Mouse (Mus musculus): ENCODE measurements at regions not wholly inside any gene's neighbourhood (a gene's known extent, or its start where the extent isn't known, plus 50 kb on each side); places are given as distances from the start of the nearest gene placed in this dataset.

DNA sequence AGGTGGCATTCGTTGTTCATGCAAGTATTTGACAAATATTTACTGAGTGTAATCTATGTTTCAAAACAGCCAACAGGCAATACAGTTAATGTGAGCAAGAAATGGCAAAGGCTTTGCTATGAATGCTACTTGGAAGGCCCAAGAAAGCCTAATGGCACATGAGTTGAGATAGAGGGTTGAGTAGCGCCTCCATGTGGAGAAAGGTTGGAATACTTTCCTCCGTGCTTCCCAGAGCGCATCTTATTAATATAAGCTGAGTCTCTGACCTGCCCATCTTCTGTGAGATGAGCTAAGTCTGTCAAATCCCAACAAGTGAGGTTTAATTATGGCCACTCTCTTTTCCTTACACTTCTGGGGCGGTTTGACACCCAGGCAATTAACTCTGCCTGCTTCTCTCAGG, 175.7 kb upstream of the Kazn start:
- no peaks in the 10 kb centered on the region for H3K36me3 ChIP-seq (ENCODE audit: control insufficient read depth, insufficient read depth, low read length)
- H3K27me3 ChIP-seq (ENCODE audit: control insufficient read depth, insufficient read depth, low read length), result no peaks in the 10 kb centered on the region
- H3K27ac ChIP-seq (ENCODE audit: insufficient read depth, low read length), result no peak overlapping the region
- DNase-seq (ENCODE audit: low read depth in 1 of 2, low spot score in 2 of 2), result no peak
- 69% methylated on average over 5 of the region's 5 CpGs for WGBS
- TF ChIP-seq POLR2A (IDR thresholded peaks at IDR 0.05; ENCODE audit: low read depth, low read length) (no peak), CTCF (IDR thresholded peaks at IDR 0.05; ENCODE audit: extremely low read depth, insufficient read depth, insufficient read length, insufficient replicate concordance) (no peak)
- no peak overlapping the region for H3K4me3 ChIP-seq (ENCODE audit: extremely low read depth, insufficient read depth, insufficient read length)
- H3K4me1 ChIP-seq (ENCODE audit: control insufficient read depth, insufficient read depth, insufficient read length), result no peaks in the 10 kb centered on the region

DNA sequence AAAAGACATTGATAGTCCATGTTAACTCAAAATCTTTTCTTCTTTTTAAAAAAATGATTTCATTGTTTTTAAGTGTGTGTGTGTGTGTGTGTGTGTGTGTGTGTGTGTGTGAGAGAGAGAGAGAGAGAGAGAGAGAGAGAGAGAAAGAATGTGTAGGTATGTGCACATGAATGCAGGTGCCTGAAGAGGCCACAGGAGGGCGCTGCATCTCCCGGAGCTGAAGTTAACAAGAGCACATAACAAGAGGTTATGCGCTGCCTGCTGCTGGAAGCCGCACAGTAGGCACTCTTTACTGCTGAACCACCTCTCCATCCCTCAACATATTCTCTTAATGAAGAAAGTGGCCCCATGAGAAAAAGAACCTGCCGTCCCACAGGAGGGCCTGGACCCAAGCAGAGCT, 172.6 kb upstream of the Kazn start:
- Histone ChIP-seq H3K27ac (ENCODE audit: insufficient read depth, low read length) (no peak overlapping the region), H3K27me3 (ENCODE audit: control insufficient read depth, insufficient read depth, low read length) (no peaks in the 10 kb centered on the region), H3K36me3 (ENCODE audit: control insufficient read depth, insufficient read depth, low read length) (no peaks in the 10 kb centered on the region), H3K4me1 (ENCODE audit: control insufficient read depth, insufficient read depth, insufficient read length) (no peaks in the 10 kb centered on the region), H3K4me3 (ENCODE audit: extremely low read depth, insufficient read depth, insufficient read length) (no peak overlapping the region)
- 80% methylated on average over 5 of the region's 5 CpGs for WGBS
- TF ChIP-seq POLR2A (IDR thresholded peaks at IDR 0.05; ENCODE audit: low read depth, low read length) (no peak), CTCF (IDR thresholded peaks at IDR 0.05; ENCODE audit: extremely low read depth, insufficient read depth, insufficient read length, insufficient replicate concordance) (no peak)
- no peak for DNase-seq (ENCODE audit: low read depth in 1 of 2, low spot score in 2 of 2)

DNA sequence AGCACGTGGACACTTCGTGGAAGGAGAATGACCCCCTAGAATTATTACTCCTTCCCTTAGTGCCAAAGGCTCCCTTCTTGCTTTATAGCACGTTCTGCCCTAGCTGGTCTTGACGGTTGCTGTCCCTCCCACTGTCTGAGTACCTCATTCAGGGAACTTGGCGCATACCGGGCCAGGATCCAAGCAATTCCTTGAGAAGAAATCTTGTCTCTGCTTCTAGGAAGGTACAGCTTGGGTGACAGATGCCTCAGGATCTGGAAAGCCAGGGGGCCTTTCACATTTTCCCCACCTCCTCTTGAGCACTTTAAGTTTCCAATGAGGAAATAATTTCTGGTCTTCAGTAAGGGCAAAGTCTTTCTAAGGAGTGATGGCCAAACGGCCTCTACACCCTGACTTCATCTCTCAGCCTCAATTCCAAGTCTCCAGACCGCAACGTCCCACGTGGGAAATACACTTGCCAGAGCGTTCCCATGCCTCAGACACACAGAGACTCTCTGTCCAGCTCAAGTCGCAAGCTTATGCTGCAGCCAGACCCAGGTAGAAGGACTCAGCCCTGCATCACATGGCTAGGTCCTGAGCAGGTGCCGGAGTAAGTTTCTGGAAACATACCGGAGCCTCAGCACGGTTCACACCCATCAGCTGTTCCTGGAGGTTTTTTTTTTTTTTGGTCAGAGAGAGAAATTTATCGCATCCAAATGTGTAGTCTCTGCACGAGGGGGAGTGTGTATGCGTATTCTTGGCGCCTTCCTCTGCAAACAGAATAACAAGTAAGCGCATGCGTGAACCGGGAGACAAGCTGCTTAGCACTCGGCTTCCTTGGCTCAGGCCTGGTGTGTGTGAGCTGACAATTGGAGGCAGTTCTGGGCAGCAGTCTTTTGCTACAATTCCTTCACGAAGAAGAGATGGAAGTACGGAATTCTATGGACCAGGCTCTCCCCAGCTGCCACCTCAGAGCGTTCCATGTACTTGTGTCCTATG, 171.7 kb upstream of the Kazn start:
- no peaks in the 10 kb centered on the region for H3K36me3 ChIP-seq (ENCODE audit: control insufficient read depth, insufficient read depth, low read length)
- no peaks in the 10 kb centered on the region for H3K27me3 ChIP-seq (ENCODE audit: control insufficient read depth, insufficient read depth, low read length)
- WGBS, result 83% methylated on average over 26 of the region's 26 CpGs
- H3K4me1 ChIP-seq (ENCODE audit: control insufficient read depth, insufficient read depth, insufficient read length), result no peaks in the 10 kb centered on the region
- DNase-seq (ENCODE audit: low read depth in 1 of 2, low spot score in 2 of 2), result no peak
- TF ChIP-seq POLR2A (IDR thresholded peaks at IDR 0.05; ENCODE audit: low read depth, low read length) (no peak), CTCF (IDR thresholded peaks at IDR 0.05; ENCODE audit: extremely low read depth, insufficient read depth, insufficient read length, insufficient replicate concordance) (no peak)
- no peak overlapping the region for H3K27ac ChIP-seq (ENCODE audit: insufficient read depth, low read length)
- H3K4me3 ChIP-seq (ENCODE audit: extremely low read depth, insufficient read depth, insufficient read length), result no peak overlapping the region

DNA sequence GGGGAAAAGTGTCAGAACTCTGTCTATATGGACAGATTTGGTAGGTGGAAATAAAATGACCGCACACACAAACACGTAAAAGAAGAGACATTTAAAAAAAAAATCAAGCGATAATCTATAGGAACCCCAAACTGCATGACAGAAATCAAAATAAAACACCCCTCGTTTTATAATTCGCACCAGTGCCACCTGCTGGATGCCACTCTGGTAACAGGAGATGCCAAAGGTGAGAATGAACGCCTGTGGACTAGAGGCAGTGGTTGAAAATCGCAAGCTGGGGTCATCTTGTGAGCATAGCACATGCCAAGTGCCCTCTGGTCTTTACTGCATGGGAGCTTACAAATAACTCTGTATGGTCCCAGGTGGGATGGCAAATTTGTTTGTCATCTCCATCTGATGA, 158.7 kb upstream of the Kazn start:
- H3K36me3 ChIP-seq (ENCODE audit: control insufficient read depth, insufficient read depth, low read length), result no peaks in the 10 kb centered on the region
- no peak overlapping the region for H3K27ac ChIP-seq (ENCODE audit: insufficient read depth, low read length)
- DNase-seq (ENCODE audit: low read depth in 1 of 2, low spot score in 2 of 2), result no peak
- H3K4me3 ChIP-seq (ENCODE audit: extremely low read depth, insufficient read depth, insufficient read length), result no peak overlapping the region
- TF ChIP-seq CTCF (IDR thresholded peaks at IDR 0.05; ENCODE audit: extremely low read depth, insufficient read depth, insufficient read length, insufficient replicate concordance) (no peak), POLR2A (IDR thresholded peaks at IDR 0.05; ENCODE audit: low read depth, low read length) (no peak)
- no peaks in the 10 kb centered on the region for H3K4me1 ChIP-seq (ENCODE audit: control insufficient read depth, insufficient read depth, insufficient read length)
- H3K27me3 ChIP-seq (ENCODE audit: control insufficient read depth, insufficient read depth, low read length), result no peaks in the 10 kb centered on the region
- WGBS, result 68% methylated on average over 7 of the region's 7 CpGs

DNA sequence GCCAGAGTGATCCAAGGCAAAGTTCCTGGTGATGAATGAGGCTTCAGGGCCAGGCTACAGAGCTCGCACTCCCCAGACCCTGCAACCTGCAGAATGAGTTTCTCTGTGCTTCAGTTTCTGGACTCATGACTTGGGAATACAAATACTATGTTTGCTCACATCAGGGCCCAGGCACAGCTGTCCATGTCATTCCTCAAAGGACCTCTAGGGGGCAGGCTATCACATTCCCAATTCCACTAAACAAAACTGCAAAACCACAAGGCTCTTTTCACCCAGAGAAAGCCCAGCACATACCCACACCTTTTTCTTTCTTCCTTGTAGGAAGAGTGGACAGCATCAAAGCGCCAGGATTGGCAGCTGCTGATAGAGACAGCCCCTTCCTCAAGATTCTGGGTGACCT, 153.7 kb upstream of the Kazn start:
- Histone ChIP-seq H3K36me3 (ENCODE audit: control insufficient read depth, insufficient read depth, low read length) (no peaks in the 10 kb centered on the region), H3K27me3 (ENCODE audit: control insufficient read depth, insufficient read depth, low read length) (no peaks in the 10 kb centered on the region), H3K27ac (ENCODE audit: insufficient read depth, low read length) (no peak overlapping the region), H3K4me3 (ENCODE audit: extremely low read depth, insufficient read depth, insufficient read length) (no peak overlapping the region), H3K4me1 (ENCODE audit: control insufficient read depth, insufficient read depth, insufficient read length) (no peaks in the 10 kb centered on the region)
- DNase-seq (ENCODE audit: low read depth in 1 of 2, low spot score in 2 of 2), result no peak
- WGBS, result 60% methylated on average over 2 of the region's 2 CpGs
- TF ChIP-seq CTCF (IDR thresholded peaks at IDR 0.05; ENCODE audit: extremely low read depth, insufficient read depth, insufficient read length, insufficient replicate concordance) (no peak), POLR2A (IDR thresholded peaks at IDR 0.05; ENCODE audit: low read depth, low read length) (no peak)

GRCm38 (mm10) chr4:142390531-142391195, 151.5 kb upstream of the Kazn start:
- Histone ChIP-seq H3K4me3 (ENCODE audit: extremely low read depth, insufficient read depth, insufficient read length) (no peak overlapping the region), H3K4me1 (ENCODE audit: control insufficient read depth, insufficient read depth, insufficient read length) (no peaks in the 10 kb centered on the region), H3K27ac (ENCODE audit: insufficient read depth, low read length) (no peak overlapping the region), H3K27me3 (ENCODE audit: control insufficient read depth, insufficient read depth, low read length) (no peaks in the 10 kb centered on the region), H3K36me3 (ENCODE audit: control insufficient read depth, insufficient read depth, low read length) (no peaks in the 10 kb centered on the region)
- TF ChIP-seq POLR2A (IDR thresholded peaks at IDR 0.05; ENCODE audit: low read depth, low read length) (no peak), CTCF (IDR thresholded peaks at IDR 0.05; ENCODE audit: extremely low read depth, insufficient read depth, insufficient read length, insufficient replicate concordance) (no peak)
- DNase-seq (ENCODE audit: low read depth in 1 of 2, low spot score in 2 of 2), result no peak
- WGBS, result 88% methylated on average over 21 of the region's 21 CpGs
